Mouse (Mus musculus) liver, postnatal 0 days (tissue): ENCODE data around the gene Dusp10.

Source experiments
- CTCF ChIP-seq: sonication (generic); IDR thresholded peaks from 2 replicates; pipeline ENCODE4 v1.5.1; 2016; ENCODE audit warnings: antibody characterized with exemption, low read depth
- EP300 ChIP-seq: IDR thresholded peaks from 2 replicates; pipeline ENCODE4 v1.6.1; 2016; ENCODE audit warnings: antibody characterized with exemption, low read depth, mild to moderate bottlenecking

DNA sequence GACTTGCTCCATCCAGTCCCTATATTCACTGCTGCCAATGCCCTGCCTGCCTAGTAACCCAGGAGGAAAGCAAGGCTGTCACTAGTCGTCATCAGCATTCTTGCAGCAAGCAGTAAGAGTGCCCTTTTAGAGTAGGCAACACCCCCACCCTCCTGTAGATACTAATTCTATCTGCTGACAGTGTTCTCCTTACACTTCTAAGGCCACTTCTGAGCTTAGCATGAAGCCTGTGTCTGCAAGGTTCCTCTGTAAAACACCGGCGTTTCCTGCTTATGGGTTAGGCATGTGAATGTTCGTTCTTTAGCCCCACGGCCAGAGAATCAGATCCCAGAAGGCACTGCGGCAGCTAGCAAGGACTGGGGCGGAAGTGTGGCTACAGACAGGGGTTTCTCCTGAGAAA lies 51.2 kb downstream of the Dusp10 start:
- TF ChIP-seq CTCF = no peak
- TF ChIP-seq EP300 = no peak
